Mouse (Mus musculus) gastrocnemius, adult 2 months (tissue): Measurements from ENCODE around the gene Mecp2. TPM values are rescaled to one million over a fixed set of nuclear protein-coding genes. Genes with fewer than 3 reads are reported as not detected.

Source experiments
- DNase-seq: peaks from one replicate; pipeline ENCODE4 v3.0.0; 2022
- H3K27ac ChIP-seq: fragments of 200-600 bp; 2 replicates; pipeline ENCODE4 v1.8.1; 2022; ENCODE audit warnings: mild to moderate bottlenecking
- H3K4me3 ChIP-seq: fragments of 200-600 bp; 2 replicates; pipeline ENCODE4 v1.8.1; 2022; ENCODE audit warnings: mild to moderate bottlenecking, moderate library complexity
- CTCF ChIP-seq: fragments of 200-600 bp; IDR thresholded peaks from 2 replicates; pipeline ENCODE4 v1.8.1; 2022; ENCODE audit warnings: antibody characterized with exemption, mild to moderate bottlenecking, moderate library complexity
- intact Hi-C: fragments of 180-260 bp; cut with DNase I; formaldehyde crosslinking; loops from one replicate; pipeline ENCODE4 v1.15.1; 2025
- microRNA-seq: library from miRNA; unstranded; fragments of <30 nt; microRNA quantifications from one replicate; pipeline ENCODE4 v1.2.0, GENCODE M21; 2021
- total RNA-seq, 2 experiments: library from RNA; stranded (reverse); gene quantifications; 2 replicates each; pipeline ENCODE4 v1.2.3; 2021

Gene Mecp2
- total RNA-seq, 2 experiments from 2014 or later: 29.0 to 29.3 TPM

DNA sequence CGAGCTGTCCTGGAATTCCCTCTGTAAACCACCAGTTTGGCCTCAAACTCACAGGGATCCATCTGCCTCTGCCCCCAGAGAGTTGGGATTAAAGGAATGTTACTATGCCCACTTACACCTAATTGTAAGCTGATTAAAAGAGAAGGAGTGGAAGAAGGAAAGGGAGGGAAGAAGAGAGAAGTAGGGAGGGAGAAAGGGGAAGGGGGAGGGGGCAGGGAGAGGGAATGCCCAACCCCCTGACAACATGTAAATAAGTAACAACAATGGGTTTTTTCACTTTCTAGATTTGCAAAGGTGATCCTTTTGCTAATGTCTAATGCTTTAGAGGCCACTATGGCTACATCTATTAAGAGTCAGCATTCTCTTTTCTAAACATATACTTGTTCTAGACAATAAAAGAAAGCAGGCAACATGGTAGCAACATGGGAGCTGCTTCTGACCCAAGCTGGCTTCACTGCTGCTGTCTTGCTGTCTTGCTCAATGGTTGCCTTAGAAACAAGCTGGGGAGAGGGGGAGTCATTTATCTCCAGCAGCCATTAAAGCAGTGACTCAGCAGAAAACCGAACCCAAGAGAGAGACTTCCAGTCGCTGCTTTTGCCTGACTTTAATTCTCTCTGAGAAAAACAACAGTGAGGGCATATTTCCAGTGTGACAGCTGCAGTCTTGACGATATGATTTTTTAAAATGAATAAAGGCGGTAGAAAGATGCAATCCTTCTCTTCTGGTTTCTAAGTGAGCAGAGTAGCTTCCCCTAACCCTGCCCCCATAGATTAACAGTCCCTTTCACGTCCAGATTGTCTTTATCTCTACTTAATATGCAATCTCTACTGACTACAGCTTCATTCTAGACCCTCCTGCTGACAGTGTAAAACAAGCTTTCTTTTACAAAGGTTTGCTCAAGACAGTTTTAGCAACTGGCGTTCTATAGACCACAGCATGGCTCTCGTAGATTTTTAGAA is 136.0 kb downstream of the Mecp2 start:
- peak; percentile 26 for DNase-seq

DNA sequence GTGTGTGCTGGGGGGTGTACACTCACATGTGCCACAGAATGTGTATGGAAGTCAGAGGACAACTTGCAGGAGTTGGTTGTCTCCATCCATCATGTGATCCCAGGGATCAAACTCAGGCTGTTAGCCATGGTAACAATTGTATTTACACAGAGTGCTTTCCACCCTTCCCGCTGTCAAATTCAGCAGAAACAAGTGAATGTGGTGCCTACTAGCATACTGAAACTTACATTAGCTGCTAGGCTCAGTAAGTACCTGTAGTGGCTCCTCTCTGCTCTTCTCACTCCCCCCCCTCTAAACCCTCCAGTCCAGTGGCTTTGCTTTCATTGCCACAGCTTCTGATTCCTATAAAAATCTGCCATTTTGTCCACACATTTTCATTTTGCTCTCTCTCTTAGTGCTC is 157.4 kb downstream of the Mecp2 start:
- Histone ChIP-seq H3K27ac (no peak overlapping the region), H3K4me3 (no peak overlapping the region)
- no peak for TF ChIP-seq CTCF
- intact Hi-C loops: no loop called here
- DNase-seq: no peak

More for the DNA sequence above, 136.0 kb downstream of the Mecp2 start:
- TF ChIP-seq CTCF: no peak
- H3K27ac ChIP-seq: peak overlapping the region; percentile 13; the same call in 1 of the 2 replicates
- H3K4me3 ChIP-seq: no peak overlapping the region
- intact Hi-C loops: no loop called here

Small RNA genes lying within 50 kb of the gene (microRNA-seq; reads per million reads assigned to microRNA genes)
- 2.9 reads per million for gene Mir5132
- gene Mir718: not detected

Other genes starting within 250 kb of the Mecp2 start
- not detected for gene Avpr2, start 243.3 kb downstream of the Mecp2 start, total RNA-seq
- gene L1cam, start 239.3 kb downstream of the Mecp2 start, total RNA-seq: 1 to 10 TPM; 2.3 to 3.2 TPM
- gene Arhgap4, start 213.5 kb downstream of the Mecp2 start, total RNA-seq: under 1 TPM; 0.59 to 0.89 TPM
- 10 to 100 TPM; 51.2 to 63.4 TPM for gene Naa10, start 213.4 kb downstream of the Mecp2 start, total RNA-seq
- gene Renbp, start 204.5 kb downstream of the Mecp2 start, total RNA-seq: 1 to 10 TPM; 1.4 to 1.7 TPM
- 10 to 100 TPM; 35.5 to 36.0 TPM for gene Hcfc1, start 169.0 kb downstream of the Mecp2 start, total RNA-seq
- 10 to 100 TPM; 35.1 to 40.5 TPM for gene Irak1, start 111.4 kb downstream of the Mecp2 start, total RNA-seq
- not detected for gene Opn1mw, start 7.9 kb downstream of the Mecp2 start, total RNA-seq
- gene Tex28, start 32.5 kb upstream of the Mecp2 start, total RNA-seq: not detected
- gene Tktl1, start 41.9 kb upstream of the Mecp2 start, total RNA-seq: not detected
- gene Flna, start 114.5 kb upstream of the Mecp2 start, total RNA-seq: 10 to 100 TPM; 32.3 to 48.3 TPM
- 10 to 100 TPM; 25.7 to 30.3 TPM for gene Emd, start 119.3 kb upstream of the Mecp2 start, total RNA-seq
- 100 to 1,000 TPM; 165 to 212 TPM for gene Rpl10, start 135.4 kb upstream of the Mecp2 start, total RNA-seq
- 10 to 100 TPM; 48.5 to 48.7 TPM for gene Taz, start 146.5 kb upstream of the Mecp2 start, total RNA-seq
- gene Dnase1l1, start 147.0 kb upstream of the Mecp2 start, total RNA-seq: 100 to 1,000 TPM in 1 of 2 experiments, 10 to 100 TPM in 1; 98.0 to 105 TPM
- gene Atp6ap1, start 161.7 kb upstream of the Mecp2 start, total RNA-seq: 10 to 100 TPM; 77.8 to 95.1 TPM
- gene Gdi1, start 169.6 kb upstream of the Mecp2 start, total RNA-seq: 10 to 100 TPM; 30.6 to 36.0 TPM
- gene Fam50a, start 177.7 kb upstream of the Mecp2 start, total RNA-seq: 10 to 100 TPM; 22.5 to 27.6 TPM
- under 1 TPM; 0.15 to 0.50 TPM for gene Plxna3, start 193.7 kb upstream of the Mecp2 start, total RNA-seq
- gene Lage3, start 218.3 kb upstream of the Mecp2 start, total RNA-seq: 10 to 100 TPM; 33.9 to 37.1 TPM
- gene Ubl4a, start 237.9 kb upstream of the Mecp2 start, total RNA-seq: 10 to 100 TPM; 55.6 to 63.7 TPM
- 1 to 10 TPM; 2.5 TPM for gene Slc10a3, start 238.0 kb upstream of the Mecp2 start, total RNA-seq